Mouse (Mus musculus) neural tube, embryonic 15.5 days (tissue): Measurements from ENCODE around the gene Fastk. TPM values are rescaled to one million over a fixed set of nuclear protein-coding genes. Genes with fewer than 3 reads are reported as not detected.

Experiments used
- polyA plus RNA-seq: library from polyadenylated mRNA; unstranded; fragments of >200 nt; fragmentation: Nextera tagmentation; extraction: Ambion mirVana; gene quantifications from 2 replicates; pipeline ENCODE4 v1.2.1, GENCODE M21; 2015

The Fastk gene
- polyA plus RNA-seq, 1 experiment from 2014 or later = 111 TPM

Other genes starting within 250 kb of the Fastk start
- gene Kcnh2, start 93.7 kb downstream of the Fastk start, polyA plus RNA-seq = 12.7 and 18.2 TPM in 2 replicates
- 9.3 and 10.6 TPM in 2 replicates for gene Nos3, start 80.5 kb downstream of the Fastk start, polyA plus RNA-seq
- 4.0 and 4.8 TPM in 2 replicates for gene Atg9b, start 53.1 kb downstream of the Fastk start, polyA plus RNA-seq
- 49.4 and 52.2 TPM in 2 replicates for gene Abcb8, start 51.6 kb downstream of the Fastk start, polyA plus RNA-seq
- 1.6 and 2.4 TPM in 2 replicates for gene Asic3, start 31.9 kb downstream of the Fastk start, polyA plus RNA-seq
- 113 and 133 TPM in 2 replicates for gene Cdk5, start 21.8 kb downstream of the Fastk start, polyA plus RNA-seq
- gene Slc4a2, start 21.4 kb downstream of the Fastk start, polyA plus RNA-seq = 15.3 and 19.1 TPM in 2 replicates
- gene Tmub1, start 2.6 kb upstream of the Fastk start, polyA plus RNA-seq = 54.8 and 62.8 TPM in 2 replicates
- gene Agap3, start 6.9 kb upstream of the Fastk start, polyA plus RNA-seq = 60.2 and 101 TPM in 2 replicates
- gene Gbx1, start 81.9 kb upstream of the Fastk start, polyA plus RNA-seq = 5.9 and 13.7 TPM in 2 replicates
- gene Asb10, start 95.7 kb upstream of the Fastk start, polyA plus RNA-seq = 0.40 and 0.87 TPM in 2 replicates
- 0.24 and 0.26 TPM in 2 replicates for gene 4931409K22Rik, start 111.5 kb upstream of the Fastk start, polyA plus RNA-seq
- 82.8 and 93.1 TPM in 2 replicates for gene Abcf2, start 132.2 kb upstream of the Fastk start, polyA plus RNA-seq
- gene Chpf2, start 141.5 kb upstream of the Fastk start, polyA plus RNA-seq = 19.3 and 21.2 TPM in 2 replicates
- gene Smarcd3, start 179.1 kb upstream of the Fastk start, polyA plus RNA-seq = 111 and 135 TPM in 2 replicates
- gene Nub1, start 240.2 kb upstream of the Fastk start, polyA plus RNA-seq = 45.6 and 47.5 TPM in 2 replicates